Mouse (Mus musculus): ENCODE results near the gene Btn2a2.

DNA sequence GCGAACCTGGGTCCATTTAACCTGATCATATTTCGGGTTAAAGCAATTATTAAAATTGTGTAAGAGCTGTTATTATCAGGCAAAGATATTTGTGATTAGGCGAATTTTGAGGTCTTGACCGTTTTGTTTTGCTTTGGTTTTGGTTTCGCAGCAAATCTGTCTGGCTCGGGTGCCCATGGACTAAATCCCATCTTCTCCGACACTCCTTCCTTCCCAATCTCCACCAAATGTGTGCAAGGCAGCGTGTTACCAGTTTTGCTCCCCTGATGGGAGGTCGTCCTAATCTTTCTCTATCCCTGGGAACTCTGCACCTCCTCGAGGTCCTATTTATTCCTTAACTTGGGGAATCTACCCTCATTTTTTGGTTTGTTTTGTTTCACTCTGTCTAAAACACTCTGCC, 43.5 kb downstream of the Btn2a2 start:
- TF ChIP-seq POLR2A (IDR thresholded peaks at IDR 0.05; ENCODE audit: low read depth, low read length) (no peak), CTCF (conservative IDR thresholded peaks at IDR 0.05; ENCODE audit: insufficient read depth, insufficient read length, low read depth, low read length) (no peak)
